Mouse (Mus musculus): ENCODE data around the gene Rnf130.

The Rnf130 gene

GRCm38 (mm10) chr11:50025721-50026520 is 775 bp downstream of the Rnf130 start:
- peak in 1 of 2 experiments; percentile 33 for DNase-seq

- no peak for DNase-seq
These were observed 1.5 kb downstream of the Rnf130 start for GRCm38 (mm10) chr11:50026521-50027090.

GRCm38 (mm10) chr11:50028416-50028815 is 3.3 kb downstream of the Rnf130 start:
- peak; percentile 15 to 32 for DNase-seq

GRCm38 (mm10) chr11:50034155-50034554 is 9.0 kb downstream of the Rnf130 start:
- DNase-seq, result no peak

GRCm38 (mm10) chr11:50035726-50036125 is 10.6 kb downstream of the Rnf130 start:
- DNase-seq, result no peak

- peak; percentile 50 to 66 for DNase-seq
These were observed 11.8 kb downstream of the Rnf130 start for GRCm38 (mm10) chr11:50036781-50037460.

- DNase-seq, result no peak
These were observed 13.6 kb downstream of the Rnf130 start for GRCm38 (mm10) chr11:50038757-50039156.

- DNase-seq, result no peak
These were observed 16.0 kb downstream of the Rnf130 start for GRCm38 (mm10) chr11:50041148-50041547.

GRCm38 (mm10) chr11:50042345-50042997 is 17.3 kb downstream of the Rnf130 start:
- DNase-seq, result no peak

GRCm38 (mm10) chr11:50044454-50044853 is 19.3 kb downstream of the Rnf130 start:
- DNase-seq, result no peak

- no peak for DNase-seq
These were observed 22.5 kb downstream of the Rnf130 start for GRCm38 (mm10) chr11:50047610-50048009.

- no peak for DNase-seq
These were observed 23.0 kb downstream of the Rnf130 start for GRCm38 (mm10) chr11:50048115-50048514.

GRCm38 (mm10) chr11:50050392-50050791 is 25.2 kb downstream of the Rnf130 start:
- no peak for DNase-seq

GRCm38 (mm10) chr11:50057713-50058112 is 32.6 kb downstream of the Rnf130 start:
- DNase-seq, result no peak

GRCm38 (mm10) chr11:50058277-50058676 is 33.1 kb downstream of the Rnf130 start:
- no peak for DNase-seq

- peak; percentile 44 to 54 for DNase-seq
These were observed 33.9 kb downstream of the Rnf130 start for GRCm38 (mm10) chr11:50059045-50059444.

GRCm38 (mm10) chr11:50062116-50062515 is 37.0 kb downstream of the Rnf130 start:
- peak; percentile 56 to 68 for DNase-seq

- no peak for DNase-seq
These were observed 40.9 kb downstream of the Rnf130 start for GRCm38 (mm10) chr11:50066088-50066487.

- peak; percentile 62 to 73 for DNase-seq
These were observed 48.7 kb downstream of the Rnf130 start for GRCm38 (mm10) chr11:50073830-50074229.

GRCm38 (mm10) chr11:50076756-50077155 is 51.6 kb downstream of the Rnf130 start:
- DNase-seq, result no peak

GRCm38 (mm10) chr11:50081365-50082190 is 56.4 kb downstream of the Rnf130 start:
- DNase-seq, result no peak

- DNase-seq, result no peak
These were observed 61.1 kb downstream of the Rnf130 start for GRCm38 (mm10) chr11:50086211-50086610.
